Mouse (Mus musculus) heart, embryonic 16.5 days (tissue): ENCODE measurements around the gene Wnt1. TPM values are rescaled to one million over a fixed set of nuclear protein-coding genes. Genes with fewer than 3 reads are reported as not detected.

ENCODE experiments used
- ATAC-seq: fragments of 200-750 bp; cut with Nextera tagmentation; replicated peaks from 2 replicates; pipeline ENCODE4 v1.8.0; 2017; ENCODE audit warnings: moderate number of reproducible peaks; ENCODE audit not compliant: insufficient read depth, low FRiP score; ENCODE audit errors: extremely low read depth
- H3K27ac ChIP-seq: fragments of 300-500 bp; sonication (generic); 2 replicates; pipeline ENCODE4 v1.5.1; 2014; ENCODE audit warnings: mild to moderate bottlenecking, low read length, control low read depth, moderate library complexity
- H3K27me3 ChIP-seq: fragments of 300-500 bp; sonication (generic); 2 replicates; pipeline ENCODE4 v1.6.1; 2014; ENCODE audit warnings: low read length, mixed read lengths; ENCODE audit not compliant: control insufficient read depth, insufficient read depth
- H3K36me3 ChIP-seq: fragments of 300-500 bp; sonication (generic); 2 replicates; pipeline ENCODE4 v1.6.1; 2014; ENCODE audit not compliant: control insufficient read depth, insufficient read depth
- H3K4me1 ChIP-seq: fragments of 300-500 bp; sonication (generic); 2 replicates; pipeline ENCODE4 v1.6.1; 2014; ENCODE audit warnings: low read length, mixed read lengths; ENCODE audit not compliant: control insufficient read depth, insufficient read depth
- H3K4me2 ChIP-seq: fragments of 300-500 bp; sonication (generic); 2 replicates; pipeline ENCODE4 v1.6.1; 2014; ENCODE audit warnings: low read depth, mild to moderate bottlenecking, control low read depth, low read length
- H3K4me3 ChIP-seq: fragments of 300-500 bp; sonication (generic); 2 replicates; pipeline ENCODE4 v1.5.1; 2014; ENCODE audit warnings: mild to moderate bottlenecking, control low read depth, low read length
- H3K9ac ChIP-seq: fragments of 300-500 bp; sonication (generic); 2 replicates; pipeline ENCODE4 v1.6.1; 2014; ENCODE audit warnings: low read length, control low read depth
- H3K9me3 ChIP-seq: fragments of 300-500 bp; sonication (generic); replicated peaks from 2 replicates; pipeline ENCODE4 v1.6.1; 2016; ENCODE audit warnings: low read length; ENCODE audit not compliant: control insufficient read depth
- WGBS: fragments of 180-500 bp; shearing (Covaris S2); extraction: QIAGEN DNeasy Blood & Tissue Kit; methylation state at CpG from one replicate; pipeline ENCODE4 v1.1.7; 2014; 5-methylcytosine and 5-hydroxymethylcytosine counted together
- polyA plus RNA-seq: library from polyadenylated mRNA; unstranded; fragments of >200 nt; fragmentation: Nextera tagmentation; extraction: Ambion mirVana; gene quantifications from 2 replicates; pipeline ENCODE4 v1.2.1, GENCODE M21; 2015

The Wnt1 gene
- polyA plus RNA-seq, 1 experiment from 2014 or later: not detected

DNA sequence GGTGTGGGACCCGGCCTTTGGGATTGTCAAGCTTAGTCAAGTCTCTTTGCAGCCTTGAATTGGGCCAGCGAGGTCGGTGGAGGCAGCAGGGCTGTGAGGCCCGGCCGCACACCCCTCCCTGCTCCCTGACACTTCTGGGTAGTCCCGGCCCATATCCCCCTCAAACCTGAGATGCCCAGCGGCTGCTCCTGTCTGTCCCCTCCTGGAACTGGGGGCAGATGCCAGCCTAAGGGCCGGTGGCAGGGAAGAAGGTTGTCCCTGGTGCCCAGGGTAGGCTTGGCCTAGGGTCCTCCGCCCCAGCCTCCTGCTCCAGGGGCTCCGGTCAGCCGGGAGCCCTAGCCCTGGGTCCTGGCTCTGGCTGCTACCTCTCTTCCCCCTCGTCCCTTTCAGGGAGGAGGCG, 44.4 kb downstream of the Wnt1 start:
- ATAC-seq: no peak
- WGBS: 81% methylated on average over 13 of the region's 13 CpGs

GRCm38 (mm10) chr15:98835291-98835690, 45.6 kb downstream of the Wnt1 start:
- no peaks in the 10 kb centered on the region for H3K27me3 ChIP-seq
- H3K9me3 ChIP-seq: no peaks in the 10 kb centered on the region
- H3K4me1 ChIP-seq: peaks cover 13% of the 10 kb centered on the region
- ATAC-seq: no peak
- H3K4me2 ChIP-seq: no peak overlapping the region
- no peak overlapping the region; the same call in 1 of the 2 replicates for H3K27ac ChIP-seq
- peaks cover 70% of the 10 kb centered on the region for H3K36me3 ChIP-seq
- H3K9ac ChIP-seq: no peak overlapping the region
- no peak overlapping the region for H3K4me3 ChIP-seq
- WGBS: 69% methylated on average over 14 of the region's 14 CpGs

More for the DNA sequence above, 44.4 kb downstream of the Wnt1 start:
- H3K27me3 ChIP-seq: no peaks in the 10 kb centered on the region
- no peaks in the 10 kb centered on the region for H3K9me3 ChIP-seq
- H3K9ac ChIP-seq: no peak overlapping the region
- no peak overlapping the region for H3K27ac ChIP-seq
- peaks cover 23% of the 10 kb centered on the region for H3K4me1 ChIP-seq
- H3K4me2 ChIP-seq: no peak overlapping the region
- peaks cover 58% of the 10 kb centered on the region for H3K36me3 ChIP-seq
- no peak overlapping the region for H3K4me3 ChIP-seq

DNA sequence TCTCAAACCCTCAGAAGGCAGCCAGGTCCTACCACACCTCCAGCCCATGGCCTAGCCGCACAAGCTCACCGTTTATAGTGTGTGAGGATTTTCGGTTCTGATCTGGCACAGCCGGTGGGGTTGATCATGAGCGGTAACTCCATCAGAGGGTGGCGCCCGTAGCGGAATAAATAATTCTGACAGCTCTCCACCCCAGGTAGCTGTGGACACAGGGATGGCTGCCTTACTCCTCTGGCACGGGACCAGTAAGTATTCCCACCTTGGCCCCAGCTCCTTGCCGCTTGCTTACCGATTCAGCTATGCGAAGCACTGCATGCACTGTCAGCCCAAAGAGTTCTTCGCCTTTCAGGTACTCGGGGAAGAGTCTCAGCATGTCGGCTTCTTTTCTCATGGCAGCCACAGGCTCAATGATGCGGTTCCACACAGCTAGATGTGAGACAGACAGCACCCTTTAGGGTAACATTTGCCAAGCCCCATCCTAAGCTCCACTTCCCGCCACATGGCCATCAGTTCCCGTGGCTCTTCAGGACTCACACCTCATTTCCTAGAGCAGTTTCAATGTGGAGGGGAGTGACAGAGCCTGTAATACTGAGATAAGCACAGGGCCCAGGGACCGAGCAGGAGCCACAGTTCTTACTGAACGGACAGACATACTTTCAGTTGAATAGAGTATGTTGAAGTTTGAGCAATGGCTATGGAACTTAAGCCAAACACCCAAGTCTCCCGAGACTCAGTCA, 47.5 kb downstream of the Wnt1 start:
- H3K4me3 ChIP-seq: no peak overlapping the region
- peaks cover 7% of the 10 kb centered on the region for H3K4me1 ChIP-seq
- H3K9me3 ChIP-seq: no peaks in the 10 kb centered on the region
- no peak overlapping the region for H3K27ac ChIP-seq
- no peak overlapping the region for H3K9ac ChIP-seq
- no peaks in the 10 kb centered on the region for H3K27me3 ChIP-seq
- no peak overlapping the region for H3K4me2 ChIP-seq
- 90% methylated on average over 21 of the region's 21 CpGs for WGBS
- H3K36me3 ChIP-seq: peaks cover 89% of the 10 kb centered on the region
- ATAC-seq: no peak

DNA sequence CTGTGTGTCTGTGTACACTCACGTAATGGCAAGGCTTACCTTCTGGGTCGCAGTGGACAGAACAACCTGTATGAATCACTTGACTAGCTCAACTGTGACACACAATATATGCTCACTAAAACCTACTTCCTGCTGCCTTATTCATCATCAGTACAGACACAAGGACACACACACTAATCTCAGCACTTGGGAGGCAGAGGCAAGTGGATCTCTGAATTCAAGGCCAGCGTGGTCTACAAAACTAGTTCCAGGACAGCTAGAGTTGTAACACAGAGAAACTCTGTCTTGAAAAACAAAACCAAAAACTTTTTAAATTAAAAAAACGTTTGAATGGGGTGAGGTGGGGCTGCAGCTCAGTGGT, 48.1 kb downstream of the Wnt1 start:
- ATAC-seq: no peak
- no peaks in the 10 kb centered on the region for H3K9me3 ChIP-seq
- WGBS: 76% methylated on average over 4 of the region's 4 CpGs
- H3K4me2 ChIP-seq: no peak overlapping the region
- peaks cover 93% of the 10 kb centered on the region for H3K36me3 ChIP-seq
- no peak overlapping the region for H3K9ac ChIP-seq
- H3K4me1 ChIP-seq: peaks cover 4% of the 10 kb centered on the region; the same call in 1 of the 2 replicates
- H3K4me3 ChIP-seq: no peak overlapping the region
- H3K27me3 ChIP-seq: no peaks in the 10 kb centered on the region
- no peak overlapping the region for H3K27ac ChIP-seq

GRCm38 (mm10) chr15:98839161-98839560, 49.5 kb downstream of the Wnt1 start:
- Histone ChIP-seq H3K4me2 (no peak overlapping the region), H3K27me3 (no peaks in the 10 kb centered on the region), H3K9ac (no peak overlapping the region), H3K9me3 (no peaks in the 10 kb centered on the region), H3K4me1 (peaks cover 2% of the 10 kb centered on the region; the same call in 1 of the 2 replicates), H3K27ac (no peak overlapping the region), H3K4me3 (no peak overlapping the region), H3K36me3 (peaks cover 95% of the 10 kb centered on the region)
- 98% methylated on average over 14 of the region's 14 CpGs for WGBS
- no peak for ATAC-seq

- no peak for ATAC-seq
- WGBS: 94% methylated on average over 30 of the region's 30 CpGs
- Histone ChIP-seq H3K36me3 (peaks cover 95% of the 10 kb centered on the region), H3K27me3 (no peaks in the 10 kb centered on the region), H3K4me1 (peaks cover 2% of the 10 kb centered on the region; the same call in 1 of the 2 replicates), H3K9me3 (no peaks in the 10 kb centered on the region), H3K9ac (no peak overlapping the region), H3K4me3 (no peak overlapping the region), H3K27ac (no peak overlapping the region), H3K4me2 (no peak overlapping the region)
Measured at GRCm38 (mm10) chr15:98839671-98840585, 50.3 kb downstream of the Wnt1 start.

Other genes with a start within 250 kb of the Wnt1 start
- 36.4 and 41.2 TPM in 2 replicates for gene Ccnt1, start 218.9 kb upstream of the Wnt1 start, polyA plus RNA-seq
- gene 4930415O20Rik, start 218.9 kb upstream of the Wnt1 start, polyA plus RNA-seq: 0.64 TPM in 1 of 2 replicates, not detected in the other
- 39.0 and 47.1 TPM in 2 replicates for gene Adcy6, start 179.8 kb upstream of the Wnt1 start, polyA plus RNA-seq
- 8.2 and 10.5 TPM in 2 replicates for gene Cacnb3, start 159.0 kb upstream of the Wnt1 start, polyA plus RNA-seq
- gene Ddx23, start 127.0 kb upstream of the Wnt1 start, polyA plus RNA-seq: 15.2 and 18.3 TPM in 2 replicates
- 1.1 and 1.7 TPM in 2 replicates for gene Rnd1, start 112.4 kb upstream of the Wnt1 start, polyA plus RNA-seq
- gene Ccdc65, start 81.7 kb upstream of the Wnt1 start, polyA plus RNA-seq: 0.97 and 1.0 TPM in 2 replicates
- 23.0 and 27.7 TPM in 2 replicates for gene Fkbp11, start 61.7 kb upstream of the Wnt1 start, polyA plus RNA-seq
- gene Arf3, start 26.6 kb upstream of the Wnt1 start, polyA plus RNA-seq: 35.8 and 36.4 TPM in 2 replicates
- 0.28 and 0.44 TPM in 2 replicates for gene Wnt10b, start 11.7 kb upstream of the Wnt1 start, polyA plus RNA-seq
- 0.32 and 0.35 TPM in 2 replicates for gene Ddn, start 19.6 kb downstream of the Wnt1 start, polyA plus RNA-seq
- 111 and 112 TPM in 2 replicates for gene Prkag1, start 41.7 kb downstream of the Wnt1 start, polyA plus RNA-seq
- 8.5 and 8.6 TPM in 2 replicates for gene Kmt2d, start 81.3 kb downstream of the Wnt1 start, polyA plus RNA-seq
- gene Rhebl1, start 104.7 kb downstream of the Wnt1 start, polyA plus RNA-seq: 5.6 and 7.3 TPM in 2 replicates
- 2.0 and 2.5 TPM in 2 replicates for gene Dhh, start 108.7 kb downstream of the Wnt1 start, polyA plus RNA-seq
- gene Lmbr1l, start 128.4 kb downstream of the Wnt1 start, polyA plus RNA-seq: 13.3 and 13.9 TPM in 2 replicates
- gene Tuba1b, start 144.7 kb downstream of the Wnt1 start, polyA plus RNA-seq: 1,504 and 1,594 TPM in 2 replicates
- gene Gm49450, start 163.7 kb downstream of the Wnt1 start, polyA plus RNA-seq: not detected in 2 replicates
- gene Tuba1a, start 163.8 kb downstream of the Wnt1 start, polyA plus RNA-seq: 727 and 789 TPM in 2 replicates
- gene Tuba1c, start 240.0 kb downstream of the Wnt1 start, polyA plus RNA-seq: 130 and 149 TPM in 2 replicates